Mouse (Mus musculus) kidney, postnatal 0 days (tissue): ENCODE measurements at regions not wholly inside any gene's neighbourhood (a gene's known extent, or its start where the extent isn't known, plus 50 kb on each side); places are given as distances from the start of the nearest gene placed in this dataset.

Experiments
- ATAC-seq: fragments of 200-750 bp; cut with Nextera tagmentation; replicated peaks from 2 replicates; pipeline ENCODE4 v1.8.0; 2017; ENCODE audit warnings: low read depth, moderate number of reproducible peaks, moderate TSS enrichment, moderate library complexity; ENCODE audit not compliant: low FRiP score
- DNase-seq: peaks from one replicate; pipeline ENCODE4 v3.0.0-alpha.2; 2016; ENCODE audit warnings: low spot score
- H3K27ac ChIP-seq: fragments of 300-500 bp; sonication (generic); 2 replicates; pipeline ENCODE4 v1.5.1; 2014; ENCODE audit warnings: mild to moderate bottlenecking
- H3K27me3 ChIP-seq: fragments of 300-500 bp; sonication (generic); 2 replicates; pipeline ENCODE4 v1.6.1; 2014; ENCODE audit warnings: low read length, mixed read lengths; ENCODE audit not compliant: insufficient read depth
- H3K36me3 ChIP-seq: fragments of 300-500 bp; sonication (generic); 2 replicates; pipeline ENCODE4 v1.6.1; 2014; ENCODE audit warnings: low read length, mixed read lengths; ENCODE audit not compliant: insufficient read depth
- H3K4me1 ChIP-seq: fragments of 300-500 bp; sonication (generic); replicated peaks from 2 replicates; pipeline ENCODE4 v1.6.1; 2014; ENCODE audit warnings: antibody characterized with exemption, low read length, mixed read lengths; ENCODE audit not compliant: insufficient read depth
- H3K4me2 ChIP-seq: fragments of 300-500 bp; sonication (generic); 2 replicates; pipeline ENCODE4 v1.6.1; 2014; ENCODE audit warnings: mild to moderate bottlenecking, low read length, moderate library complexity, mixed read lengths
- H3K4me3 ChIP-seq: fragments of 300-500 bp; sonication (generic); replicated peaks from 2 replicates; pipeline ENCODE4 v1.5.1; 2014; ENCODE audit warnings: low read depth, low read length
- H3K9ac ChIP-seq: fragments of 300-500 bp; sonication (generic); 2 replicates; pipeline ENCODE4 v1.6.1; 2014; ENCODE audit warnings: low read depth, low read length
- H3K9me3 ChIP-seq: fragments of 300-500 bp; sonication (generic); replicated peaks from 2 replicates; pipeline ENCODE4 v1.6.1; 2016; ENCODE audit warnings: low read length, inconsistent platforms, mixed read lengths
- CTCF ChIP-seq: IDR thresholded peaks from 2 replicates; pipeline ENCODE4 v1.5.1; 2016; ENCODE audit warnings: antibody characterized with exemption, low read depth, mild to moderate bottlenecking, moderate library complexity
- WGBS: fragments of 180-500 bp; shearing (Covaris S2); extraction: QIAGEN DNeasy Blood & Tissue Kit; methylation state at CpG from one replicate; pipeline ENCODE4 v1.1.7; 2014; 5-methylcytosine and 5-hydroxymethylcytosine counted together

DNA sequence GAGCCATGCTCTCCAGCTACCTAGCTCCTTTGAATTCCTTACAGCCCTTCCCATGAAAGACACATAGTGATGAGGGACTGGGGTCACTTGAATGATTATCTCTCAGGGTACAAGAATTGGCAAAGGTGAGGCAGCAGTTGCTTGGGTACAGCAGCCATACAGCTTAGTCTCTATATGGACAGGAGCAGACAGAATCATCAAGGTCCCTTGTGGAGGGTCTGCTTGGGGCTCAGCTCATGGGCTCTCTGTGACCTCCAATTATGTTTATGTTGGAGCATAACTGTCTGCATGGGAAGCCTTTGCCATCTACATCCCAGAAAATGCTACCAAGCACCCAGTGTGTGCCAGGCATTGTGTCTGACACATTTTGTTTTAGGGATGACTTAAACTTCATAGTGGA, 118.4 kb upstream of the Lhcgr start:
- ATAC-seq = no peak
- no peaks in the 10 kb centered on the region for H3K9me3 ChIP-seq
- H3K27me3 ChIP-seq = no peaks in the 10 kb centered on the region
- H3K4me1 ChIP-seq = no peaks in the 10 kb centered on the region
- no peak overlapping the region for H3K4me3 ChIP-seq
- DNase-seq = no peak
- H3K4me2 ChIP-seq = no peak overlapping the region
- H3K36me3 ChIP-seq = no peaks in the 10 kb centered on the region
- no peak overlapping the region for H3K27ac ChIP-seq
- H3K9ac ChIP-seq = no peak overlapping the region
- no peak for TF ChIP-seq CTCF

DNA sequence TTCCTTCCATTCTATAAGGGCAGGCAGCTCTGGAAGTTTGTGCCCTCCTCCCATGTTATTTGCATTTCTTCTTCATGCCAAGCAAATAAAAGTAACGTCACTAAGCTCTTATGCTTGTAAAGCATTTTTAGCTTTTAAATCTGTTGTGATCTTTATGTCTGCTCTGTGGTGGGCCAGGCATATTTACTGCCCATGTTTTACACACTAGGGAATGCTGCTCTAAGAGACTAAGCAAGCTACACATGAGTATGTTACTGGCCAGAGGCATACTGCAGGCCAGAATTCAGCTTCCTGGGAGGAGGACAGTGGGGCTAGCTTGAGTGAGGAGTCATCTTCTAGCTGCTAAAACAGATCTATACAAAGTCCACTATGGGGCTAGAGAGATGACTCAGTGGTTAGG, 110.0 kb upstream of the Lhcgr start:
- no peak overlapping the region for H3K4me3 ChIP-seq
- no peaks in the 10 kb centered on the region for H3K36me3 ChIP-seq
- H3K9ac ChIP-seq = no peak overlapping the region
- DNase-seq (no peak), ATAC-seq (no peak)
- no peaks in the 10 kb centered on the region for H3K9me3 ChIP-seq
- H3K4me2 ChIP-seq = no peak overlapping the region
- 59% methylated on average over 1 of the region's 1 CpGs for WGBS
- TF ChIP-seq CTCF = no peak
- H3K27me3 ChIP-seq = no peaks in the 10 kb centered on the region
- H3K27ac ChIP-seq = no peak overlapping the region
- H3K4me1 ChIP-seq = no peaks in the 10 kb centered on the region

DNA sequence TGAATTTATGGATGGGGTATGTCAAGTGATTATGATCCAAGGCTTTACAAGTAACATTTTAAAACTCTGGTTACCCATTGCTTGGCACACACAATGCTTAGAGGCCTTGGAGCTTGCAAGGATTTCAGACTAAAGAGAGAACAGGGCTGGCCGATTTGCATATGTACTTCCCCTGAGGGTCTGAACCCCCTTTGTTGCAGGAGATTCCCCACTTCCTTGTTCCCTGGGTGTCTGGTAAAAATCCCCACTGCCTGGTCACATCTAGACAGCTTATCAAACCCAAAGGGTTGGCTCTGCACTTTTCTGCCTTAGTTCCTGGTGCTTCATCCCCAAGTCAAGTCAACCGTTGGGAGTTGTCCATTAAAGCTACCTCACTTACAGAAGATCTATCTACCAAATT, 109.1 kb upstream of the Lhcgr start:
- WGBS = 75% methylated on average over 2 of the region's 2 CpGs
- ATAC-seq = no peak
- no peaks in the 10 kb centered on the region for H3K4me1 ChIP-seq
- no peak overlapping the region for H3K4me3 ChIP-seq
- no peaks in the 10 kb centered on the region for H3K9me3 ChIP-seq
- H3K36me3 ChIP-seq = no peaks in the 10 kb centered on the region
- DNase-seq = no peak
- H3K27me3 ChIP-seq = no peaks in the 10 kb centered on the region
- TF ChIP-seq CTCF = no peak
- no peak overlapping the region for H3K4me2 ChIP-seq
- H3K27ac ChIP-seq = no peak overlapping the region
- H3K9ac ChIP-seq = no peak overlapping the region

DNA sequence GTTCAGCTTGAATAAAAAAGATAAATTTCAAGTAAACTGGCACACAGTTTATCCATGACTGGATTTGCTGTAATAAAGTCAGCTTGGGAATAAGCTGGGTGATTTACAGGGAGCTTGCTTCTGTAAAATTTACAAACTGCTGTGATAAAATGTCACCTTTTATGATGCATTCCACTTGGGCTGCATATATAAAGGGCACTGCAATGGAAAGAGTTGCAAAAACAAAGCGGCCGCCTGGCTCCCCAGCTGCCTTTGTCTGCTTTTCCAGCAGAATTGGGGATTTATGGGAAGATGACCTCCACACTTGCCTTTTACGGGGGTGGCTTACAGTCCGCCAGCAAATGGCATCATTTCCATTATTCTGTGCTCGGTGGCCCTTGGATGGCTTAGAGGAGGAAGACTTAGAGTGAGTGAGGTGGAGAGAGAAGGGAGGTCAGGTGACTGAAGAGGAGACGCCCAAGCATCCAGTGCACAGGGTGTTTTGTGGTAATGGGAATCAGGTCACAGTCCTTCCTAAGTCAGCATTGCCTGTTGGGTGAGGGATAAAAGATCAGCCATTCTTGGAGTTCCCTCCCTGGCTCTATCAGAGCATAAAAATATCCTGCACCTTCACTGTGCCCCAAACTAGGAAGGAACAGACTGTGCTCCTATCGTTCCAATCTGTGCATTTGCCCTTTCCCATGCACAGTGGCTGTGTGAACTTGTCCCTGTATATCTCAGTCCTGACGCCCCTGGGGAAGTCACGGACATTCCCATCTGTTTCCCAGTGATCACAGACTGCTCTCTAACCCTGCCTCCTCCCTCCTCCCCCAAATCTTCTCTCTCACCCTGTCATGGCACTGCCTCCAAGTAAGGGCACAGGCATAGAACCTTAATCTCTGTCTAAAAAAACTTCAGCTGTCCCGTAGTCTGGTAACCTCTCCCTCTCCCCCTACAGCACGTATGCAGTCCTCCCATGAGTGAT, 107.2 kb upstream of the Lhcgr start:
- Histone ChIP-seq H3K4me1 (no peaks in the 10 kb centered on the region), H3K9ac (no peak overlapping the region), H3K27ac (no peak overlapping the region), H3K27me3 (no peaks in the 10 kb centered on the region), H3K36me3 (no peaks in the 10 kb centered on the region), H3K4me2 (no peak overlapping the region), H3K4me3 (no peak overlapping the region), H3K9me3 (no peaks in the 10 kb centered on the region)
- TF ChIP-seq CTCF = no peak
- ATAC-seq (no peak), DNase-seq (peak; percentile 40)
- WGBS = 30% methylated on average over 11 of the region's 11 CpGs

DNA sequence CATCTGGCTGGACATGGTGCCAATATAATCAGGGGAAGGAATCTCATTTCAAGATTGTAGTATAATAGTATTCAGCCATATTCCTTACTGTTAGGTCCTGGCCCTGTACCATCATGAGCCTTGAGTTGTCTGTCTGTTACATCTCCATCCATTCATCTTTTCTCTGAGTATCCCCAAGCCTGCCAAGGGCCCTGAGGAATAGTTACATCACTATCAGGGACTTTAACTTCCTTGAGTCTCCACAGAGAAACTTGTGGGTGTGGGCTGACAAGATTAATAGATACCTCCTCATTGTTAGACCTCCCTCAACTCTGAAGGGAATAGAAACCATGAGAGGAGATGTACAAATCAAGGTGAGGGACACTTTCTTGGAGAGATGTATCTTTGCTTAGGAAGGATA, 101.7 kb upstream of the Lhcgr start:
- H3K4me2 ChIP-seq = no peak overlapping the region
- DNase-seq = no peak
- no peak overlapping the region for H3K27ac ChIP-seq
- no peaks in the 10 kb centered on the region for H3K27me3 ChIP-seq
- TF ChIP-seq CTCF = no peak
- no peaks in the 10 kb centered on the region for H3K36me3 ChIP-seq
- H3K4me1 ChIP-seq = no peaks in the 10 kb centered on the region
- ATAC-seq = no peak
- no peaks in the 10 kb centered on the region for H3K9me3 ChIP-seq
- H3K9ac ChIP-seq = no peak overlapping the region
- H3K4me3 ChIP-seq = no peak overlapping the region

DNA sequence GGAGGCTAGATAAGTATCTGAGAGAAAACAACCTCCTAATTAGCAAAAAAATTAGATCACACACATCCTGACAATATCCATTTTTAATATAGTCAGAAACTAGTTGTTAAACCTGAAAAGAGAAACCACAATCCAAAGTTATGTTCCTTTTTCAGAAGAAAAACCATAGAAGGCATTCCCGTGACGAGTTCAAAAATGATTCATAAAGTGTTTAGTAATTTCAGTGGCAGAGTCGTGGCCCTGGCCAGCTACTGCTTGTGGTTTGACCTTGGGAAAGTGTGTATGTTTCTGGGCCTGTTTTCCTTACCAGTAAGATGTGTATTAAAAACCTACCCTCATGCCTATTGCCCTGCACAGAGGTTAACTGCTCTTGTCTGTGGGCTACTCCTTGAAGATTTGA, 93.7 kb upstream of the Lhcgr start:
- Histone ChIP-seq H3K27ac (no peak overlapping the region), H3K4me3 (no peak overlapping the region), H3K9me3 (no peaks in the 10 kb centered on the region), H3K4me1 (no peaks in the 10 kb centered on the region), H3K9ac (no peak overlapping the region), H3K4me2 (no peak overlapping the region), H3K27me3 (no peaks in the 10 kb centered on the region), H3K36me3 (no peaks in the 10 kb centered on the region)
- TF ChIP-seq CTCF = no peak
- no peak for DNase-seq
- WGBS = 73% methylated on average over 3 of the region's 3 CpGs
- ATAC-seq = no peak

DNA sequence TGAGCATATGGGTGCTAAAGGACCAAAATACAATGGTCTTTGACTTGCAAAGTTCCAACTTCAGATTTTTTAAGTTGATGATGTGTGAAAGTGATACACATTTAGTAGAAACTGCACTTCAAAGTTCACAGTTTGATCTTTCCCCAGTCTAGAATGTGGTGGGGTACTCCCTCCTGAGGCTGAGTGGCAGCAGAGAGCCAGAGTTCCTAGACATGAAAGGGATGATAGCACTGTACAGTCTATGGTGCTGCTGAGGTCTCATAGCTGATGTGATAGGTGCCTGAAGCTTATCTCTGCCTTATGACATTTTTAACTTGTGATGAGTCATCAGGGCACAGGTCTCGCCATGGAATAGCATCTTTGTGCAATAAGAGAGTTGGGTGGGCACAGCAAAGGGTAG, 87.9 kb upstream of the Lhcgr start:
- Histone ChIP-seq H3K27me3 (no peaks in the 10 kb centered on the region), H3K4me3 (no peak overlapping the region), H3K9ac (no peak overlapping the region), H3K9me3 (no peaks in the 10 kb centered on the region), H3K4me1 (no peaks in the 10 kb centered on the region), H3K27ac (no peak overlapping the region), H3K4me2 (no peak overlapping the region), H3K36me3 (no peaks in the 10 kb centered on the region)
- 88% methylated on average over 1 of the region's 1 CpGs for WGBS
- DNase-seq (no peak), ATAC-seq (no peak)
- TF ChIP-seq CTCF = no peak
